Mouse (Mus musculus) CH12.LX (cell line): ENCODE data around the gene Apol7e. TPM values are rescaled to one million over a fixed set of nuclear protein-coding genes. Genes with fewer than 3 reads are reported as not detected.

Source experiments
- DNase-seq: peaks from one replicate; pipeline ENCODE4 v3.0.0-alpha.2; 2013; ENCODE audit errors: extremely low read depth
- H3K27ac ChIP-seq: 2 replicates; pipeline ENCODE4 v1.5.1; 2012; ENCODE audit warnings: low read depth, mild to moderate bottlenecking, control low read depth, moderate library complexity; ENCODE audit not compliant: insufficient read depth
- H3K27me3 ChIP-seq: replicated peaks from 2 replicates; pipeline ENCODE3; 2012; ENCODE audit warnings: inconsistent platforms
- H3K36me3 ChIP-seq, 2 experiments: replicated peaks in 1 of 2; 2 replicates each; pipeline versions ENCODE3 to v1.6.1; 2012; ENCODE audit warnings: inconsistent platforms in 1 of 2, low read length in 1 of 2, mild to moderate bottlenecking in 1 of 2, mixed read lengths in 1 of 2, moderate library complexity in 1 of 2; ENCODE audit not compliant: control insufficient read depth in 1 of 2, insufficient read depth in 1 of 2
- H3K4me1 ChIP-seq, 2 experiments: 2 replicates each; pipeline ENCODE4 v1.6.1; 2012; ENCODE audit warnings: inconsistent platforms in 1 of 2, moderate library complexity in 1 of 2; ENCODE audit not compliant: insufficient read depth in 2 of 2, control insufficient read depth in 1 of 2
- H3K4me2 ChIP-seq: 2 replicates; pipeline ENCODE4 v1.6.1; 2012; ENCODE audit warnings: low read depth, mild to moderate bottlenecking, control low read depth; ENCODE audit not compliant: poor library complexity, insufficient read depth, severe bottlenecking
- H3K4me3 ChIP-seq, 3 experiments: fragments of 150-350 bp in 1 of 3; sonication (generic) in 1 of 3; replicated peaks in 1 of 3; 2 replicates each; pipeline versions ENCODE3 to v1.5.1; 2011 to 2012; ENCODE audit warnings: low read depth in 2 of 3, low read length in 2 of 3, mild to moderate bottlenecking in 2 of 3, moderate library complexity in 2 of 3, control low read depth in 1 of 3, improper control_type of control experiment in 1 of 3, inconsistent platforms in 1 of 3, mixed read lengths in 1 of 3; ENCODE audit not compliant: poor library complexity in 1 of 3
- H3K79me2 ChIP-seq: replicated peaks from 2 replicates; pipeline ENCODE4 v1.6.1; 2012; ENCODE audit warnings: mild to moderate bottlenecking, moderate library complexity; ENCODE audit not compliant: control insufficient read depth, poor library complexity, insufficient read depth, severe bottlenecking; ENCODE audit errors: extremely low read depth
- H3K9ac ChIP-seq: 2 replicates; pipeline ENCODE4 v1.6.1; 2012; ENCODE audit warnings: low read depth, mild to moderate bottlenecking, control low read depth, moderate library complexity; ENCODE audit not compliant: insufficient read depth
- H3K9me3 ChIP-seq: replicated peaks from 2 replicates; pipeline ENCODE3; 2012; ENCODE audit warnings: low read length, inconsistent platforms, mixed read lengths
- BHLHE40 ChIP-seq: IDR thresholded peaks from 2 replicates; pipeline ENCODE4 v1.6.1; 2011; ENCODE audit warnings: mild to moderate bottlenecking, low read depth, low read length, improper control_type of control experiment
- CTCF ChIP-seq, 2 experiments: IDR thresholded peaks in 1 of 2; conservative IDR thresholded peaks in 1 of 2; 2 replicates each; pipeline ENCODE4 v1.5.1; 2011 to 2012; ENCODE audit warnings: low read depth in 2 of 2, low read length in 2 of 2, improper control_type of control experiment in 1 of 2, inconsistent platforms in 1 of 2, mild to moderate bottlenecking in 1 of 2, moderate library complexity in 1 of 2
- IRF4 ChIP-seq: IDR thresholded peaks from 2 replicates; pipeline ENCODE4 v1.6.1; 2014; ENCODE audit warnings: low read depth, mild to moderate bottlenecking, inconsistent platforms, low read length, improper control_type of control experiment
- KAT2A ChIP-seq: IDR thresholded peaks from 2 replicates; pipeline ENCODE4 v1.6.1; 2012; ENCODE audit warnings: low read length, improper control_type of control experiment, inconsistent platforms; ENCODE audit not compliant: insufficient replicate concordance
- MAX ChIP-seq: IDR thresholded peaks from 2 replicates; pipeline ENCODE4 v1.6.1; 2011; ENCODE audit warnings: low read length, improper control_type of control experiment
- MXI1 ChIP-seq: IDR thresholded peaks from 2 replicates; pipeline ENCODE4 v1.6.1; 2011; ENCODE audit warnings: mild to moderate bottlenecking, low read depth, low read length, improper control_type of control experiment
- MYC ChIP-seq: IDR thresholded peaks from 2 replicates; pipeline ENCODE4 v1.6.1; 2011; ENCODE audit warnings: low read depth, mild to moderate bottlenecking, improper control_type of control experiment, low read length
- POLR2A ChIP-seq: IDR thresholded peaks from 2 replicates; pipeline ENCODE4 v1.6.1; 2011; ENCODE audit warnings: low read depth, mild to moderate bottlenecking, improper control_type of control experiment, low read length
- POLR2AphosphoS2 ChIP-seq: IDR thresholded peaks from 2 replicates; pipeline ENCODE4 v1.6.1; 2011; ENCODE audit warnings: low read depth, low read length, improper control_type of control experiment
- RAD21 ChIP-seq: IDR thresholded peaks from 2 replicates; pipeline ENCODE4 v1.6.1; 2011; ENCODE audit warnings: low read depth, mild to moderate bottlenecking, low read length, improper control_type of control experiment, moderate library complexity
- RCOR1 ChIP-seq: conservative IDR thresholded peaks from 2 replicates; pipeline ENCODE4 v1.6.1; 2012; ENCODE audit warnings: low read depth, mild to moderate bottlenecking, inconsistent platforms, low read length, improper control_type of control experiment
- SMC3 ChIP-seq: IDR thresholded peaks from 2 replicates; pipeline ENCODE4 v1.6.1; 2011; ENCODE audit warnings: low read depth, low read length, improper control_type of control experiment
- TBP ChIP-seq: conservative IDR thresholded peaks from 2 replicates; pipeline ENCODE4 v1.6.1; 2011; ENCODE audit warnings: low read depth, low read length, improper control_type of control experiment
- USF1 ChIP-seq: IDR thresholded peaks from 2 replicates; pipeline ENCODE4 v1.6.1; 2014; ENCODE audit warnings: low read depth, mild to moderate bottlenecking, inconsistent platforms, low read length, improper control_type of control experiment
- USF2 ChIP-seq: conservative IDR thresholded peaks from 2 replicates; pipeline ENCODE4 v1.6.1; 2011; ENCODE audit warnings: low read depth, low read length, improper control_type of control experiment
- dilution Hi-C: fragments of 300-500 bp; cut with MboI; formaldehyde crosslinking; loops from 2 replicates; pipeline ENCODE4 v1.14.3; 2020; ENCODE audit warnings: low sequenced_read_pairs; ENCODE audit not compliant: extremely low pct_unique_long_range_greater_than_20kb, extremely low pct_ligation_motif_present
- in situ Hi-C: fragments of 300-500 bp; cut with MboI; formaldehyde crosslinking; loops from 3 replicates; pipeline ENCODE4 v1.14.3; 2019; ENCODE audit warnings: low sequenced_read_pairs, low pct_ligation_motif_present, low pct_unique_long_range_greater_than_20kb, mixed read lengths
- polyA plus RNA-seq: library from polyadenylated mRNA; unstranded; fragments of >175 nt; gene quantifications from 2 replicates; pipeline ENCODE4 v1.2.1, GENCODE M21; 2012; ENCODE audit warnings: low read depth; ENCODE audit not compliant: insufficient read length
- total RNA-seq, 2 experiments: library from RNA; depleted of rRNA; stranded (reverse); fragments of 300-350 nt in 1 of 2; fragments of >200 nt in 1 of 2; gene quantifications; 2 replicates each; pipeline ENCODE4 v1.2.3; 2012 to 2014

Gene Apol7e
- total and polyA plus RNA-seq, 3 experiments = not detected

- Histone ChIP-seq H3K4me2 (0 out of 2 replicates have a peak within 1 kb of the TSS, but pooled peaks have one; percentile 6), H3K9me3 (no peaks in the 10 kb centered on the region), H3K4me1 (peaks cover 0 to 4% of the 10 kb centered on the region in 2 experiments; a peak in 1 of 4 replicates), H3K27me3 (peaks cover 16% of the 10 kb centered on the region), H3K36me3 (peaks cover 19 to 29% of the 10 kb centered on the region in 2 experiments), H3K79me2 (no peaks in the 10 kb centered on the region), H3K9ac (no peak within 1 kb of the TSS), H3K27ac (no peak within 1 kb of the TSS), H3K4me3 (no peak within 1 kb of the TSS)
- in situ Hi-C loops (no loop called here), dilution Hi-C loops (no loop called here)
- TF ChIP-seq CTCF (conservative IDR thresholded peaks at IDR 0.05 in 1 of 2, IDR thresholded peaks at IDR 0.05 in 1 of 2; ENCODE audit: low read depth in 2 of 2, low read length in 2 of 2) (peak; percentile 75 to 89), USF1 (no peak), USF2 (no peak), MAX (no peak), RAD21 (peak; percentile 50), KAT2A (no peak), POLR2AphosphoS2 (peak; percentile 53; the same call in 1 of the 2 replicates), TBP (no peak), IRF4 (no peak), BHLHE40 (no peak), SMC3 (peak; percentile 61), POLR2A (0 out of 2 replicates have a peak, but pooled peaks have one; percentile 8)
- DNase-seq = peak; percentile 53
Observed at GRCm38 (mm10) chr15:77756848-77757247, 58.2 kb downstream of the Apol7e start, which contains the start of gene Apol8. Gene Apol8, minus strand, starts transcription at chr15:77757003.

GRCm38 (mm10) chr15:77757586-77758226, 59.0 kb downstream of the Apol7e start:
- Histone ChIP-seq H3K36me3 (peaks cover 27 to 38% of the 10 kb centered on the region in 2 experiments), H3K79me2 (no peaks in the 10 kb centered on the region), H3K4me1 (peaks cover 0 to 2% of the 10 kb centered on the region in 2 experiments; a peak in 1 of 4 replicates), H3K27ac (no peak overlapping the region), H3K27me3 (peaks cover 13% of the 10 kb centered on the region), H3K4me2 (no peak overlapping the region), H3K9me3 (no peaks in the 10 kb centered on the region), H3K4me3 (no peak overlapping the region), H3K9ac (no peak overlapping the region)
- 0 out of 2 replicates have a peak, but pooled peaks have one; percentile 64 for TF ChIP-seq MYC
- no peak for TF ChIP-seq RCOR1
- no peak for TF ChIP-seq MXI1
- TF ChIP-seq CTCF (conservative IDR thresholded peaks at IDR 0.05 in 1 of 2, IDR thresholded peaks at IDR 0.05 in 1 of 2; ENCODE audit: low read depth in 2 of 2, low read length in 2 of 2) = peak in 1 of 2 experiments; percentile 51; a peak in 2 of 4 replicates
- dilution Hi-C loops (no loop called here), in situ Hi-C loops (no loop called here)
- DNase-seq = no peak
